Mouse (Mus musculus) limb, embryonic 12.5 days (tissue): ENCODE results near the gene Capn2. TPM values are rescaled to one million over a fixed set of nuclear protein-coding genes. Genes with fewer than 3 reads are reported as not detected.

Experiments
- ATAC-seq: fragments of 200-750 bp; cut with Nextera tagmentation; 2 replicates; pipeline ENCODE4 v1.8.0; 2017; ENCODE audit warnings: low read depth, moderate TSS enrichment; ENCODE audit not compliant: insufficient number of reproducible peaks, insufficient read depth, low FRiP score, low TSS enrichment
- H3K27ac ChIP-seq: fragments of 300-500 bp; sonication (generic); 2 replicates; pipeline ENCODE4 v1.5.1; 2016; ENCODE audit warnings: mild to moderate bottlenecking, moderate library complexity
- H3K27me3 ChIP-seq: fragments of 300-500 bp; sonication (generic); 2 replicates; pipeline ENCODE4 v1.6.1; 2016; ENCODE audit warnings: mild to moderate bottlenecking, moderate library complexity
- H3K36me3 ChIP-seq: fragments of 300-500 bp; sonication (generic); 2 replicates; pipeline ENCODE4 v1.6.1; 2016; ENCODE audit warnings: mild to moderate bottlenecking, moderate library complexity
- H3K4me1 ChIP-seq: fragments of 300-500 bp; sonication (generic); replicated peaks from 2 replicates; pipeline ENCODE4 v1.6.1; 2016
- H3K4me2 ChIP-seq: fragments of 300-500 bp; sonication (generic); 2 replicates; pipeline ENCODE4 v1.6.1; 2016; ENCODE audit warnings: mild to moderate bottlenecking, moderate library complexity
- H3K4me3 ChIP-seq: fragments of 300-500 bp; sonication (generic); replicated peaks from 2 replicates; pipeline ENCODE4 v1.5.1; 2016; ENCODE audit warnings: mild to moderate bottlenecking
- H3K9ac ChIP-seq: fragments of 300-500 bp; sonication (generic); replicated peaks from 2 replicates; pipeline ENCODE4 v1.6.1; 2016; ENCODE audit warnings: mild to moderate bottlenecking, moderate library complexity
- H3K9me3 ChIP-seq: fragments of 300-500 bp; sonication (generic); 2 replicates; pipeline ENCODE4 v1.6.1; 2016; ENCODE audit warnings: mild to moderate bottlenecking, moderate library complexity
- WGBS: fragments of 180-500 bp; shearing (Covaris S2); methylation state at CpG from one replicate; pipeline ENCODE4 v1.1.7; 2016; 5-methylcytosine and 5-hydroxymethylcytosine counted together
- polyA plus RNA-seq: library from polyadenylated mRNA; unstranded; fragments of >200 nt; fragmentation: Nextera tagmentation; extraction: Ambion mirVana; gene quantifications from 2 replicates; pipeline ENCODE4 v1.2.1, GENCODE M21; 2016

Capn2 gene
- polyA plus RNA-seq, 1 experiment from 2014 or later = 134 TPM

DNA sequence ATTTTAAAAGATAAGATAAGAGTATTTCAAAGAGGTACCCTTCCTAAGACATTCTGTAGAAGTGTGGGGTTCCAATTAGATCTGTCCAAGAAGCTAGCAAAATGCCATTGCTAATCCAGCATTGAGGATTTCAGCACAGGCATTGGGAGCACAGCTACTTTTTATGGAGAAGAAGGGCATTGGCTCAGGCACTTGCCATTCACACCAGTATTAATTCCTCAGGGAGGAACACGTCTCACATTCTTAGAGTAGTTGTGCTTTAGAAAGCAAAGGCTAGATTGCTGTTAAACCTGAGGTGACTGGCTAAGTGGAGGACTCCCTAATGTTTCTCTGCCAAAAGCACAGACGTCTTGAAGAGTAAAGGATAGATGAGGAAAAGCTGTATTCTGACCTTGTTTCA is 91.0 kb downstream of the Capn2 start:
- Histone ChIP-seq H3K36me3 (peaks cover 30% of the 10 kb centered on the region), H3K9ac (no peak overlapping the region), H3K27ac (no peak overlapping the region), H3K9me3 (no peaks in the 10 kb centered on the region), H3K4me3 (no peak overlapping the region), H3K27me3 (no peaks in the 10 kb centered on the region), H3K4me2 (no peak overlapping the region), H3K4me1 (peaks cover 21% of the 10 kb centered on the region)
- WGBS = 37% methylated on average over 2 of the region's 2 CpGs
- ATAC-seq = no peak

DNA sequence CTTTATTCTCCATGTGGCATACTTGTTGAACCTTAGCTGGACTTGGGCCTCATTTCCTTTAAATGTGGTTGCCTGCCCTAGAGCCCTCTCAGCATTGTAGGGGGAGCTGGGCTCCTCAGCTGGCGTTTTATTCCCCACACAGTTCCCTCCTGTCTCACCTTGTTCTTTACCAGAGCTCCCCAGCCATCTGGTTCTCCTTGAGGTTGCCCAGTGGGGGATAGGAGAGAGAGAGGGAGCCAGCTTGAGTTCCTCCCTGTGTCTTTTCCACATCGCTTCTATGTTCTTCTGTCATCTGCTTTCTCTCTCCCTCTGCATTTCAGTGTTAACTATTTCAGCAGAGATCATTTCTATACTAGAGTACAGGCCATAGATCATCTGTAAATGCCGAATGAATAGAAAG is 92.2 kb downstream of the Capn2 start:
- peaks cover 25% of the 10 kb centered on the region for H3K4me1 ChIP-seq
- no peak overlapping the region for H3K9ac ChIP-seq
- peaks cover 17% of the 10 kb centered on the region for H3K36me3 ChIP-seq
- no peak overlapping the region for H3K27ac ChIP-seq
- H3K4me3 ChIP-seq = no peak overlapping the region
- H3K4me2 ChIP-seq = no peak overlapping the region
- H3K9me3 ChIP-seq = no peaks in the 10 kb centered on the region
- no peak for ATAC-seq
- WGBS = 65% methylated on average over 3 of the region's 3 CpGs
- H3K27me3 ChIP-seq = no peaks in the 10 kb centered on the region

DNA sequence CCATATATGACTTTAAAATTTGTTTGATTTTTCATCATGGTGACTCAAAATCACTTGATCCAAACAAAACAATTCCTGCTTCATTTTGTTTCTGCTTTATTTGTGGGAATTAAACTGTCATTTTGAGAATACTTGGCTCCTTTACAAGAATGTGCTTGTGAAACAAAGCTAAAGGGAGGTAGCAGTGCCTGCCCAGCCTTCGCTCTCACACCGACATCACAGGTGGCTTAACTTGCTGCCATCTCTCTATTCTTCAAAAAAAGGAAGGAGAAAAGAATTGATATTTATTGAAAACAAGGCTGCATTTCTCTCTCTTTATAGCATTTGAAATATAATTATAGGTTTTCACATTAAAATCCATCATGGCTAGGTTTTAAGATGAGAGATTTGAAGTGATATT is 93.1 kb downstream of the Capn2 start:
- no peak for ATAC-seq
- no peak overlapping the region for H3K4me3 ChIP-seq
- H3K4me1 ChIP-seq = peaks cover 25% of the 10 kb centered on the region
- no peaks in the 10 kb centered on the region for H3K9me3 ChIP-seq
- peaks cover 8% of the 10 kb centered on the region for H3K36me3 ChIP-seq
- no peak overlapping the region for H3K4me2 ChIP-seq
- 94% methylated on average over 2 of the region's 2 CpGs for WGBS
- H3K27ac ChIP-seq = no peak overlapping the region
- H3K9ac ChIP-seq = no peak overlapping the region
- H3K27me3 ChIP-seq = no peaks in the 10 kb centered on the region

DNA sequence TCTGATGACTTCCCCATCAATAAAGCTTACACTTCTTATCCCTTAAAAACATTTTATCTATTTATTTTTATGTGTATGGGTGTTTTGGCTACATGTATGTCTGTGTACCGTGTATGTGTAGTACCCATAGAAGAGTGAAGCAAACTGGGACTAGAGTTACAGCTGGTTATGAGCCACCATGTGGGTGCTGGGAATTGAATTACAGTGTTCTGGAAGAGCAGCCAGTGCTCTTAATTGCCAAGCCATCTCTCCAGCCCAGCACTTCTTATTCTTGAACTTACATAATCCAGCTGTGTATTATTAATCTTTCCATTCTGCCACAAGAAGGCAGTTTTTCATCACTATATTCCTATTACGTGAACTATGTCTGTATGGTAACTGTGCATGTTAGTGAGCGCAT is 97.9 kb downstream of the Capn2 start:
- Histone ChIP-seq H3K4me1 (peaks cover 21% of the 10 kb centered on the region), H3K27ac (no peak overlapping the region), H3K36me3 (peaks cover 8% of the 10 kb centered on the region; the same call in 1 of the 2 replicates), H3K4me3 (no peak overlapping the region), H3K9me3 (no peaks in the 10 kb centered on the region), H3K9ac (no peak overlapping the region), H3K4me2 (no peak overlapping the region), H3K27me3 (no peaks in the 10 kb centered on the region)
- no peak for ATAC-seq
- 81% methylated on average over 3 of the region's 3 CpGs for WGBS

Other genes starting within 250 kb of the Capn2 start
- gene Degs1, start 234.8 kb downstream of the Capn2 start, polyA plus RNA-seq = 67.5 and 70.2 TPM in 2 replicates
- 26.9 and 28.1 TPM in 2 replicates for gene Fbxo28, start 176.0 kb downstream of the Capn2 start, polyA plus RNA-seq
- gene Trp53bp2, start 108.4 kb downstream of the Capn2 start, polyA plus RNA-seq = 29.7 and 34.7 TPM in 2 replicates
- gene Capn8, start 47.4 kb upstream of the Capn2 start, polyA plus RNA-seq = not detected in 2 replicates
- gene Ccdc185, start 231.6 kb upstream of the Capn2 start, polyA plus RNA-seq = not detected in 2 replicates
- gene Susd4, start 246.3 kb upstream of the Capn2 start, polyA plus RNA-seq = 12.4 and 13.6 TPM in 2 replicates